ENCODE assay signal across 24 mouse cellular contexts in the genomic region with DNA sequence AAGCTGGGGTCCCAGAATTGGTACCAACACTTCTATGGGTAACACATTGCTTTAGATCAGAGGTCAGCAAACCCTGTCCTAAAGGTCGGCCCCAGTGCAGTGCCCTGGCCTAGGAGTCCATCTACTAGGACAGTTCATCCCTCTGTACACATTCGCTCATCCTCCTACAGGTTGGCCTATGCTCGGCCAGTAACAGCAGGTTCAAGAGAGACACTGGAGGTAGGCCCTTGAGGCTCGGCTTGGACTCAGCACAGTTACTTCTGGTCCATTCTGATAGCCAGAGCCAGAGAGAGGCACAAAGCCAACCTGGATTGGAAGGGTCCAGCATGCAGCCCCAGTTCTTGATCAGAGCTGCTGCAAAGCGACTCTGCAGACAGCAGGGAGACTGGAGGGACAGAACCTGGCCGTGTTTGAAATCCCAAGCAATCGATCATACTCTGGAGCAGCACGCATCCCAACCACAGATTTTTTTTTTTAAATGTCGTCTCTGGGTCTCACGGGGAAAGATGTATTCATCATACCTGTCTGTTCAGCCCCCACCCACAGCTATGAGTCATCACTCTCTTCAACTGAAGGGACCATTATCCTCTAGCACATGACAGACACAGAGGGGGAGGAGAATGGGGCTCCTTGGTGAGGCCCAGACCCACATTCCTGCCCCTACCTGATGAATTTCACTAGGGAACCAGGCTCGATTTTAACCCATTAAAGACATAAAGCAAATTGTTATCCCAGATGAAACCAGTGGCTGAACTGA.
DNase-seq lines count a peak whose midpoint lies in the region; ATAC-seq lines count a peak whose summit lies in the region.
"Had no signal": no experiment of that assay in that cellular context is flagged by ENCODE, and none has a peak within 500 bp of the region (broad histone marks: within the 10 kb centered on the region; RNA-seq: fewer than 3 reads in every experiment).

No protein-coding gene starts in this region.

- DNase-seq in heart, adult 11 months: peak; percentile 90
- DNase-seq in CD4-positive helper T cell, adult 2 months (ENCODE audit: low read depth, low spot score): peak; percentile 12
- DNase-seq in induced T-regulatory cell, adult 2 months (ENCODE audit: low read depth): peak; percentile 14
- no peak for DNase-seq in urinary bladder, postnatal 10 days (ENCODE audit: low spot score)
- no peak for DNase-seq in gastrocnemius, postnatal 4 days (ENCODE audit: low spot score in 2 of 2)
- DNase-seq: adrenal gland, adult 8-10 months; gastrocnemius, postnatal 25 days; heart, postnatal 36 days; kidney, adult 2 months; liver, postnatal 0 days; lung, postnatal 10 days; right cerebral cortex, postnatal 14 days; spleen, adult 18-20 months; thymus, postnatal 14 days had no signal

- no peaks in the 10 kb centered on the region for H3K9me3 ChIP-seq in heart, embryonic 11.5 days (replicated peaks; ENCODE audit: control insufficient read depth, low read length)
- H3K9me3 ChIP-seq: embryonic facial prominence, embryonic 13.5 days; G1E; heart, embryonic 15.5 days; hindbrain, embryonic 13.5 days; midbrain, embryonic 12.5 days had no signal

- 0 out of 2 replicates have a peak, but pooled peaks cover 4% of the 10 kb centered on the region for H3K27me3 ChIP-seq in heart, embryonic 11.5 days (ENCODE audit: control insufficient read depth, insufficient read depth, low read length)
- H3K27me3 ChIP-seq: embryonic facial prominence, embryonic 13.5 days; heart, embryonic 15.5 days; hindbrain, embryonic 13.5 days; midbrain, embryonic 12.5 days had no signal

- no peak for ATAC-seq in heart, embryonic 11.5 days (replicated peaks; ENCODE audit: insufficient number of reproducible peaks, low FRiP score, low TSS enrichment)
- peak; percentile 79 for ATAC-seq in CD4-positive, CD25-positive, alpha-beta regulatory T cell, adult 4 months
- ATAC-seq: activated CD4-positive, CD25-positive, alpha-beta regulatory T cell, adult 4 months; forebrain, embryonic 16.5 days; liver, postnatal 0 days had no signal

- H3K27ac ChIP-seq in heart, embryonic 11.5 days (ENCODE audit: low read depth, low read length): no peak overlapping the region
- H3K27ac ChIP-seq: embryonic facial prominence, embryonic 13.5 days; heart, embryonic 15.5 days; hindbrain, embryonic 13.5 days; kidney, postnatal 0 days; midbrain, embryonic 12.5 days had no signal

- no peaks in the 10 kb centered on the region for H3K36me3 ChIP-seq in heart, embryonic 11.5 days (ENCODE audit: control insufficient read depth, insufficient read depth, low read length)
- H3K36me3 ChIP-seq: embryonic facial prominence, embryonic 13.5 days; G1E; heart, embryonic 15.5 days; hindbrain, embryonic 13.5 days; midbrain, embryonic 12.5 days had no signal

- no peak overlapping the region for H3K9ac ChIP-seq in heart, embryonic 11.5 days (ENCODE audit: low read depth, low read length)
- H3K9ac ChIP-seq: embryonic facial prominence, embryonic 13.5 days; heart, embryonic 15.5 days; hindbrain, embryonic 13.5 days; liver, postnatal 0 days; midbrain, embryonic 12.5 days had no signal

- 71% methylated on average over 11 of the region's 11 CpGs for WGBS in heart, embryonic 11.5 days (ENCODE audit: insufficient replicate concordance)

- H3K4me1 ChIP-seq in heart, embryonic 11.5 days (ENCODE audit: control insufficient read depth, insufficient read depth, low read length): 0 out of 2 replicates have a peak, but pooled peaks cover 5% of the 10 kb centered on the region

- no peak overlapping the region for H3K4me2 ChIP-seq in heart, embryonic 11.5 days
- H3K4me2 ChIP-seq: embryonic facial prominence, embryonic 13.5 days; heart, embryonic 15.5 days; hindbrain, embryonic 13.5 days; midbrain, embryonic 12.5 days had no signal

- H3K4me3 ChIP-seq in heart, embryonic 11.5 days (ENCODE audit: low read depth, low read length): no peak overlapping the region
- H3K4me3 ChIP-seq: embryonic facial prominence, embryonic 13.5 days; heart, embryonic 15.5 days; hindbrain, embryonic 13.5 days; midbrain, embryonic 12.5 days had no signal

Comparison
In these comparisons a context has a peak if more than half of its experiments do, and no peak if none do; other contexts are left out.
1. DNase-seq: peak in heart, adult 11 months (single experiment), CD4-positive helper T cell, adult 2 months (single experiment) and induced T-regulatory cell, adult 2 months (single experiment); none in urinary bladder, postnatal 10 days (single experiment) and gastrocnemius, postnatal 4 days (0 of 2).